Comparison of ENCODE assay signal across 9 mouse cellular contexts in genomic region chr1:133694876-133695275, GRCm38 (mm10). TPM values are rescaled to one million over a fixed set of nuclear protein-coding genes. Genes with fewer than 3 reads are reported as not detected.
DNase-seq lines count a peak whose midpoint lies in the region; ATAC-seq and TF ChIP-seq lines count a peak whose summit lies in the region.
"Had no signal": no experiment of that assay in that cellular context is flagged by ENCODE, and none has a peak within 500 bp of the region (broad histone marks: within the 10 kb centered on the region; RNA-seq: fewer than 3 reads in every experiment).

No protein-coding gene starts in this region.

- no peaks in the 10 kb centered on the region for H3K9me3 ChIP-seq in heart, embryonic 10.5 days
- no peaks in the 10 kb centered on the region for H3K9me3 ChIP-seq in limb, embryonic 12.5 days

- H3K4me1 ChIP-seq in heart, embryonic 10.5 days = peaks cover 46% of the 10 kb centered on the region
- H3K4me1 ChIP-seq in limb, embryonic 12.5 days (replicated peaks) = peaks cover 35% of the 10 kb centered on the region
- H3K4me1 ChIP-seq in spleen, adult 2 months (ENCODE audit: control insufficient read depth, insufficient read depth, insufficient read length) = peaks cover 53% of the 10 kb centered on the region; the same call in 1 of the 2 replicates

- no peak overlapping the region for H3K4me3 ChIP-seq in heart, embryonic 10.5 days
- no peak overlapping the region for H3K4me3 ChIP-seq in limb, embryonic 12.5 days (replicated peaks)
- H3K4me3 ChIP-seq in spleen, adult 2 months (ENCODE audit: extremely low read depth, insufficient read depth, insufficient read length) = no peak overlapping the region

- peak overlapping the region; percentile 87 for H3K27ac ChIP-seq in heart, embryonic 10.5 days
- H3K27ac ChIP-seq in limb, embryonic 12.5 days = peak overlapping the region; percentile 83
- peak overlapping the region; percentile 83 for H3K27ac ChIP-seq in spleen, adult 2 months (ENCODE audit: insufficient read depth, low read length)

- TF ChIP-seq CTCF in spleen, adult 2 months (IDR thresholded peaks at IDR 0.05; ENCODE audit: extremely low read depth, insufficient read depth, insufficient read length, insufficient replicate concordance) = no peak

- H3K4me2 ChIP-seq in limb, embryonic 12.5 days = no peak overlapping the region

- DNase-seq in kidney, adult 11 months = peak; percentile 32
- no peak for DNase-seq in kidney, adult 18-20 months
- no peak for DNase-seq in heart, embryonic 10.5 days (ENCODE audit: low spot score)
- DNase-seq in spleen, adult 2 months (ENCODE audit: low read depth in 1 of 2, low spot score in 2 of 2) = peak; percentile 53 to 76
- DNase-seq in cerebellum, postnatal 36 days = no peak
- no peak for DNase-seq in ovary, postnatal 14 days (ENCODE audit: low spot score)
- no peak for DNase-seq in adrenal gland, adult 18-20 months (ENCODE audit: low spot score in 2 of 2)

- WGBS in heart, embryonic 10.5 days = 79% methylated on average over 1 of the region's 1 CpGs
- 71% methylated on average over 1 of the region's 1 CpGs for WGBS in limb, embryonic 12.5 days
- WGBS in spleen, adult 2 months = 15% methylated on average over 1 of the region's 1 CpGs

- ATAC-seq in limb, embryonic 12.5 days (ENCODE audit: insufficient number of reproducible peaks, insufficient read depth, low FRiP score, low TSS enrichment, low read depth) = no peak

- no peaks in the 10 kb centered on the region for H3K27me3 ChIP-seq in heart, embryonic 10.5 days (ENCODE audit: insufficient read depth, poor library complexity, severe bottlenecking)
- no peaks in the 10 kb centered on the region for H3K27me3 ChIP-seq in limb, embryonic 12.5 days
- no peaks in the 10 kb centered on the region for H3K27me3 ChIP-seq in spleen, adult 2 months (ENCODE audit: control insufficient read depth, insufficient read depth, low read length)

- TF ChIP-seq POLR2A in spleen, adult 2 months (IDR thresholded peaks at IDR 0.05; ENCODE audit: low read depth, low read length) = no peak

- H3K36me3 ChIP-seq in heart, embryonic 10.5 days = no peaks in the 10 kb centered on the region
- H3K36me3 ChIP-seq in limb, embryonic 12.5 days = no peaks in the 10 kb centered on the region
- H3K36me3 ChIP-seq in spleen, adult 2 months (ENCODE audit: control insufficient read depth, insufficient read depth, low read length) = no peaks in the 10 kb centered on the region

- H3K9ac ChIP-seq in limb, embryonic 12.5 days (replicated peaks) = no peak overlapping the region

RNA-seq across cellular contexts. Expression of gene Lax1, which starts 5.0 kb away (rescaled TPM):
- polyA plus RNA-seq in heart, embryonic 10.5 days (2016; fragmentation: Nextera tagmentation; extraction: Ambion mirVana) = 0.26 and 0.53 TPM in 2 replicates
- 1.1 and 1.3 TPM in 2 replicates for polyA plus RNA-seq in limb, embryonic 12.5 days (2016; fragmentation: Nextera tagmentation; extraction: Ambion mirVana)
- 35.4 and 39.2 TPM in 2 replicates for polyA plus RNA-seq in spleen, adult 2 months (2012; rRNA removed)
- total RNA-seq in adrenal gland, adult 18-20 months (2021) = under 1 TPM; 0.32 to 0.33 TPM

RNA-seq across cellular contexts. Expression of gene Gm38394, which starts 33.8 kb away (rescaled TPM):
- 4.5 TPM in 2 replicates for polyA plus RNA-seq in heart, embryonic 10.5 days (2016; fragmentation: Nextera tagmentation; extraction: Ambion mirVana)
- 7.9 and 8.1 TPM in 2 replicates for polyA plus RNA-seq in limb, embryonic 12.5 days (2016; fragmentation: Nextera tagmentation; extraction: Ambion mirVana)
- 1.4 and 1.6 TPM in 2 replicates for polyA plus RNA-seq in spleen, adult 2 months (2012; rRNA removed)
- total RNA-seq in adrenal gland, adult 18-20 months (2021) = 10 to 100 TPM; 24.4 to 26.2 TPM

RNA-seq across cellular contexts. Expression of gene Zbed6, which starts 34.2 kb away (rescaled TPM):
- not detected in 2 replicates for polyA plus RNA-seq in heart, embryonic 10.5 days (2016; fragmentation: Nextera tagmentation; extraction: Ambion mirVana)
- not detected in 2 replicates for polyA plus RNA-seq in limb, embryonic 12.5 days (2016; fragmentation: Nextera tagmentation; extraction: Ambion mirVana)
- 1.2 and 1.7 TPM in 2 replicates for polyA plus RNA-seq in spleen, adult 2 months (2012; rRNA removed)
- 10 to 100 TPM in 1 of 2 experiments, 1 to 10 TPM in 1; 8.4 to 11.0 TPM for total RNA-seq in adrenal gland, adult 18-20 months (2021)
- polyA plus RNA-seq: limb, embryonic 11.5 days had no signal

Comparison
In these comparisons a context has a peak if more than half of its experiments do, and no peak if none do; other contexts are left out.
1. DNase-seq: peak in kidney, adult 11 months (single experiment) and spleen, adult 2 months (2 of 2); none in kidney, adult 18-20 months (single experiment), heart, embryonic 10.5 days (single experiment), cerebellum, postnatal 36 days (0 of 2), ovary, postnatal 14 days (single experiment) and adrenal gland, adult 18-20 months (0 of 2).
2. RNA of gene Lax1, which starts 5.0 kb away (polyA plus RNA-seq): 35.4 to 39.2 TPM in spleen, adult 2 months; 1.1 to 1.3 TPM in limb, embryonic 12.5 days and 0.26 to 0.53 TPM in heart, embryonic 10.5 days; every median in the first group is over 10 times any median in the second.
3. Peak in every context shown above with its lines, with median percentiles within 50 percentile points of each other: H3K27ac ChIP-seq.